Mouse (Mus musculus) hindbrain, embryonic 15.5 days (tissue): ENCODE results near the gene Arhgap22. TPM values are rescaled to one million over a fixed set of nuclear protein-coding genes. Genes with fewer than 3 reads are reported as not detected.

Experiments used
- ATAC-seq: fragments of 200-750 bp; cut with Nextera tagmentation; 2 replicates; pipeline ENCODE4 v1.8.0; 2017; ENCODE audit warnings: low read depth, moderate number of reproducible peaks, moderate TSS enrichment; ENCODE audit not compliant: low FRiP score
- H3K27ac ChIP-seq: fragments of 300-500 bp; sonication (generic); replicated peaks from 2 replicates; pipeline ENCODE4 v1.5.1; 2015; ENCODE audit warnings: mild to moderate bottlenecking, inconsistent platforms
- H3K27me3 ChIP-seq: fragments of 300-500 bp; sonication (generic); 2 replicates; pipeline ENCODE4 v1.6.1; 2015; ENCODE audit warnings: control low read depth, inconsistent platforms
- H3K36me3 ChIP-seq: fragments of 300-500 bp; sonication (generic); 2 replicates; pipeline ENCODE4 v1.6.1; 2015; ENCODE audit warnings: control low read depth, inconsistent platforms
- H3K4me1 ChIP-seq: fragments of 300-500 bp; sonication (generic); replicated peaks from 2 replicates; pipeline ENCODE4 v1.6.1; 2015; ENCODE audit warnings: control low read depth, inconsistent platforms
- H3K4me2 ChIP-seq: fragments of 300-500 bp; sonication (generic); 2 replicates; pipeline ENCODE4 v1.6.1; 2015; ENCODE audit warnings: moderate library complexity, mild to moderate bottlenecking, inconsistent platforms
- H3K4me3 ChIP-seq: fragments of 300-500 bp; sonication (generic); 2 replicates; pipeline ENCODE4 v1.5.1; 2015; ENCODE audit warnings: mild to moderate bottlenecking, inconsistent platforms
- H3K9ac ChIP-seq: fragments of 300-500 bp; sonication (generic); 2 replicates; pipeline ENCODE4 v1.6.1; 2015; ENCODE audit warnings: inconsistent platforms
- H3K9me3 ChIP-seq: fragments of 300-500 bp; sonication (generic); 2 replicates; pipeline ENCODE4 v1.6.1; 2016; ENCODE audit warnings: control low read depth, inconsistent platforms
- WGBS: fragments of 180-500 bp; shearing (Covaris S2); methylation state at CpG from one replicate; pipeline ENCODE4 v1.1.7; 2015; 5-methylcytosine and 5-hydroxymethylcytosine counted together
- polyA plus RNA-seq: library from polyadenylated mRNA; unstranded; fragments of >200 nt; fragmentation: Nextera tagmentation; extraction: Ambion mirVana; gene quantifications from 2 replicates; pipeline ENCODE4 v1.2.1, GENCODE M21; 2015

Gene Arhgap22
- polyA plus RNA-seq, 1 experiment from 2014 or later = 2.6 TPM

DNA sequence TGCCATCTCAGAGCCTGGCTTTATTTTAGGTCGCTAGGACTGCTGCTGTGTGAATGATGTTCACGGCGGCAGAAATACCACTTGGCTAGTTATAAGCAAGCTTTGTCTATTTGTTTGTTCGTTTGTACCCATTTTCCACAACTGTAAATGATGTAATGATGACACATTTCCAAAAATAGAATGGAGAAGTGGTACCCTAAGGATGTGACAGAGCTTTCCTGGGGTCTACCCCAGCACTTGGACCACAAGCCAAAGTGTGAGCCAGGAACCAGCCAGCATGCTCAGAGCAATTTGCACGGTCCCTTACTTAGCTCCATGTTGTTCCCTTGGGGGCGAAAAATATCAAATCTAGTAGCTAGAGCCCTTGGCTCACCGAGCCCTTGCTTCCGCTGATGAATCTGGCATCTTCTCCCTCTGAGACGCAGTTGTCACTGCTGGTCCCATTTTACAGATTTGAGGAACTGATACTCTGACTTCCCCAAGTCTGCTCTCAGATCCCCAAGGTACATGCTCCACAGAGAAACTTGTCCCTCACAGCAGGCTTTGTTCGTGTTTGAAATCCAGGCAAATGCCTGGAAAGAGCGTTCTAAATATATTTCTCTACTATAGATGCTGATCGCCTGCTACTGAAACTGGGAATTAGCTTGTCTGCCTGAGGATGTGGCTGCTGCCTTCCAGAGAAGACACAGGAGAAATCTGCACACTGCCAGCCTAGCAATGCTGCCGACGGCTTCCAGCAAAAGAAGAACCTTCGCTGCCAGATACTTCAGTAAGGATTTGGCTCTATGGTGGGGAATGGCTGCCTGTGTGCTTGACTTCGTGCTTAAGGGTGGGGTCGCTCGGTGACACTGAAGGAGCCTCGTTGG, 2.8 kb downstream of the Arhgap22 start:
- H3K27ac ChIP-seq = no peak overlapping the region
- H3K4me2 ChIP-seq = no peak overlapping the region
- H3K36me3 ChIP-seq = no peaks in the 10 kb centered on the region
- H3K9ac ChIP-seq = no peak overlapping the region
- H3K27me3 ChIP-seq = peaks cover 13% of the 10 kb centered on the region; the same call in 1 of the 2 replicates
- ATAC-seq = no peak
- 84% methylated on average over 19 of the region's 19 CpGs for WGBS
- H3K9me3 ChIP-seq = no peaks in the 10 kb centered on the region
- peaks cover 6% of the 10 kb centered on the region; the same call in 1 of the 2 replicates for H3K4me1 ChIP-seq
- H3K4me3 ChIP-seq = no peak overlapping the region

DNA sequence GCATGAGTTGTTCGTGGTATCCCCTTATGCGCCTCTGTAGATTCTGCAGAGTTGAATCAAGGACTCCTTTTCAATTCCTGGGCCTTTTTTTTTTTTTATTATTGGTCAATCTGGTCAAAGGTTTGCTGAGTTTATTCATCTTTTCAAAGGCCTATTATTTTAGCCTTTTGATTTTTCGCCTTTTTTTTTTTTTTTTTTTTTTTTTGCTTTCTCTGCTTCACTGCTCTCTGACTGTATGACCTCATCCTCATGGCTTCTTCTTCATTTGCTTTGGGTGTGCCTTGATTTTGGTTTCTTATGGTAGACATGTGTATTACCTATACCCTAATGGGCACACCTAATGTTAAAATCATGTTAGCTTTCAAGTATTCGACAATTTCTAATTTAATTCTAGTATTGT, 11.4 kb downstream of the Arhgap22 start:
- no peak overlapping the region for H3K27ac ChIP-seq
- no peak overlapping the region for H3K9ac ChIP-seq
- no peak overlapping the region for H3K4me3 ChIP-seq
- no peak overlapping the region for H3K4me2 ChIP-seq
- no peaks in the 10 kb centered on the region for H3K9me3 ChIP-seq
- 90% methylated on average over 4 of the region's 4 CpGs for WGBS
- no peaks in the 10 kb centered on the region for H3K4me1 ChIP-seq
- no peaks in the 10 kb centered on the region for H3K27me3 ChIP-seq
- no peaks in the 10 kb centered on the region for H3K36me3 ChIP-seq
- no peak for ATAC-seq

DNA sequence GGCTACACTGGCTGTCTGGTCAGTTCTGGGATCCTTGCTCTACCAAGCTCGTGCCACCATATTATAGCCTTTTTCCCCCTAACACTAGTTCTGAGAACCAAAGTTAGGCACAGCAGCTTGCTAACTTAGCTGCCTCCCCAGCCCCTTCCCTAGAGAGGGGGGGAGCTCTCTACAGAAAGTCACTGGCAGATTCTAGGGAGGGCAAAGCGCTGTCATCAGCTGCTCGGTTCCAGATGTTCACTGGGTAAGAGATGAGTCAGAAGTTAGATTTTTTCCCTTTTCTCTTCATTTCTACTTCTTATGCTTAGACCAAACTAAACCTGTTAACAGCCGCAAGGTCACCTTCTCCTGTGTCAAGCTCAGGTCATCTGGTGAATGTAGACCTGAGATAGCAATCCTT, 16.8 kb downstream of the Arhgap22 start:
- Histone ChIP-seq H3K36me3 (no peaks in the 10 kb centered on the region), H3K9ac (no peak overlapping the region), H3K27ac (no peak overlapping the region), H3K4me1 (no peaks in the 10 kb centered on the region), H3K4me3 (no peak overlapping the region), H3K9me3 (no peaks in the 10 kb centered on the region), H3K4me2 (no peak overlapping the region), H3K27me3 (no peaks in the 10 kb centered on the region)
- WGBS = 85% methylated on average over 4 of the region's 4 CpGs
- no peak for ATAC-seq

DNA sequence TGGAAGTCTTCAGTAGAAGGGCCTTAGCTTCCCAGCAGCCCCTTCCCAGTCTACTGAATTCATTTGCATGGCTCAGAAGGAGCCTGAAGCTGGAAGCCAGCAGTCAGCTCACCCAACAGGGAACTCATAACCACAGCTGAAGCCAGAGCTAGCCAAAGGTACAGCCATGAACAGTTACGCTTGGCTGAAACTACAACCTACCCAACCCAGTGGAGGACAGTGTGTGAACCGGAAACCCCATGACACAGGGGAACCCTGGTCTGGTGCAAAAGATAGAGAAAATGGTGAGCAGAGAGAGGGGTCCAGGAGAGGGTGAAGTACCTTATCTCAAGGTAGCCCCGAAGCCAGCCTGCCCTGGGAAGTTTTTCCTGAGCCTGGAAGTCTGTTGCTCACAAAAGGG, 17.5 kb downstream of the Arhgap22 start:
- Histone ChIP-seq H3K4me1 (no peaks in the 10 kb centered on the region), H3K4me2 (no peak overlapping the region), H3K4me3 (no peak overlapping the region), H3K36me3 (no peaks in the 10 kb centered on the region), H3K9me3 (no peaks in the 10 kb centered on the region), H3K27ac (no peak overlapping the region), H3K27me3 (no peaks in the 10 kb centered on the region), H3K9ac (no peak overlapping the region)
- WGBS = 89% methylated on average over 3 of the region's 3 CpGs
- ATAC-seq = no peak

DNA sequence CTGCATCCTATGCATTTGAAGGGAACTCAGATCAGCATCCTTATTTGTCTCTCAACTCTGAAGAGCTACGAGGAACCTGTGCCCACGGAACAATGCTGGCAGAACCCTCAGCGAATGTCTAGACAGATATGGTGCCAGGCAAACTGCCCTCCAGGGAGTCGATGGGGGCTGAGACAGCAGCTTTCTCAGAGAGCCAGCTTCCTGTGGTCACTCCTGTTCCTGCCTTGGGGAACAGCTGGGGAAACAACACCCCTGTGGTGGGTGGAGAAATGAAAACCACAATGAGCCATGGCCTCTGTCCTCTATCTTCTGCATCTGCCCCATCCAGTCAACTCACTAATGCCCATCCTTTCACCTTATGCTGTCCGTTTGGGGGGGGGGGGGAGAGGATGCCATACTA, 18.2 kb downstream of the Arhgap22 start:
- Histone ChIP-seq H3K27me3 (no peaks in the 10 kb centered on the region), H3K27ac (no peak overlapping the region), H3K36me3 (no peaks in the 10 kb centered on the region), H3K4me3 (no peak overlapping the region), H3K9ac (no peak overlapping the region), H3K4me1 (no peaks in the 10 kb centered on the region), H3K4me2 (no peak overlapping the region), H3K9me3 (no peaks in the 10 kb centered on the region)
- ATAC-seq = no peak
- 71% methylated on average over 5 of the region's 5 CpGs for WGBS

DNA sequence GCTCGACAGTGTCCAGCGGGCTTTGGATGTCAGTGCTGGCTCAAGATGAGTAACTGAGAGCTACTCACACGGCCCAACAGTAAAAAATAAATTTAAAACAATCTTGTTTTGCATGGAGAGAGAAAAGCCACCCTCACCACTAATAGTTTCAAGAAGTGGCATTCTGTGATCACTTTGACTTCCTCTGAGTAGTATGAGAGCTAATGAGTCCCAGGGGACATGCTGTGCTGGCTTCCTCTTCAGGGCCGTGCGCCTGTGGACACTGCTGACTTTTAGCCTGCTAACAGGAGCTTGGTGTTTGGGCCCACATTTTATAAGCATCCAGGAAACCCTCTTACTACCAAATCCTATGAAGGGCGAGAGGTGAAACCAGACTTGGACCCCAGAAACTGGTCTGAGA, 21.8 kb downstream of the Arhgap22 start:
- H3K9ac ChIP-seq = no peak overlapping the region
- no peak overlapping the region for H3K4me2 ChIP-seq
- H3K27ac ChIP-seq = no peak overlapping the region
- H3K9me3 ChIP-seq = no peaks in the 10 kb centered on the region
- H3K36me3 ChIP-seq = no peaks in the 10 kb centered on the region
- no peak for ATAC-seq
- WGBS = 81% methylated on average over 6 of the region's 6 CpGs
- H3K4me1 ChIP-seq = no peaks in the 10 kb centered on the region
- H3K27me3 ChIP-seq = no peaks in the 10 kb centered on the region
- no peak overlapping the region for H3K4me3 ChIP-seq

DNA sequence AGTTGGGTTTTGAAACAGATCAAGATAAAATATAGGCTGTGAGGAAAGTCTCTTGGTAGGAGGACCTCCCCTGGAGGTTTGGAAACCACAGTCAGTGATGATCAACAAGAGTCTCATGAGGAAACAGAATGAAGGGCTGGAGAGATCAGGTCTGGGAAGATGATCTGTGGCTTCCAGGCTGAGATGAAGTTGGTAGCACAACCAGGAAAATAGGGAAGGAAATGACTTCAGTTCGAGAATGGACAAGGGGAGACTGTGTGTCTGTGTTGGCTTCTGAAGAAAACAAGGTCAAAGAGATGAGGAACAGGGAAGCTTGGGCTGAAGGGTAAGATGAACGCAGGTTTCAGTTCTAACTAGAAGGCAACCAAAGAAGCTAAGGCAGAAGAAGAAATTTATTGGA, 26.6 kb downstream of the Arhgap22 start:
- Histone ChIP-seq H3K9ac (no peak overlapping the region), H3K27me3 (no peaks in the 10 kb centered on the region)
- WGBS = 88% methylated on average over 2 of the region's 2 CpGs

DNA sequence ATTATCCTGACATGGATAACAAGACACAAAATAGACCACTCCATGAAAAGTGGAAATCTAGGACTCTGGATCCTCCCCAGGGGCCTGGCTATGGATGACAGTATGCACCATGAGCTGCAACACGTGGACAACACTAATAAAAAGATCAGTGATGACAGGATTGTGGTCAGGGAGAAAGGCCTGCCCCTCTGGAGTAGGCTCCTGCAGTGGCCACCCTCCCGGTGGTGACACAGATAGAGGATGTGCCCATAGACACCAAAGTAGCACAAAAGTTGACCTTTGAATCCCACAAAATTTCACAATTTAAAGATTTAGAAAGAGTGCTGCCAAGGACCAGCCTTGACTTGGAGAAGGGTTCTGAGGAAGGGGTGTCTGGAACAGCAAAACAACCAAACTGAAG, 29.4 kb downstream of the Arhgap22 start:
- Histone ChIP-seq H3K9me3 (no peaks in the 10 kb centered on the region), H3K9ac (no peak overlapping the region), H3K4me1 (no peaks in the 10 kb centered on the region), H3K27me3 (no peaks in the 10 kb centered on the region), H3K4me2 (no peak overlapping the region), H3K36me3 (no peaks in the 10 kb centered on the region), H3K4me3 (no peak overlapping the region), H3K27ac (no peak overlapping the region)
- ATAC-seq = no peak
- 62% methylated on average over 2 of the region's 2 CpGs for WGBS

More for the DNA sequence above, 26.6 kb downstream of the Arhgap22 start:
- Histone ChIP-seq H3K9me3 (no peaks in the 10 kb centered on the region), H3K4me1 (no peaks in the 10 kb centered on the region), H3K36me3 (no peaks in the 10 kb centered on the region), H3K4me2 (no peak overlapping the region), H3K4me3 (no peak overlapping the region), H3K27ac (no peak overlapping the region)
- ATAC-seq = no peak

DNA sequence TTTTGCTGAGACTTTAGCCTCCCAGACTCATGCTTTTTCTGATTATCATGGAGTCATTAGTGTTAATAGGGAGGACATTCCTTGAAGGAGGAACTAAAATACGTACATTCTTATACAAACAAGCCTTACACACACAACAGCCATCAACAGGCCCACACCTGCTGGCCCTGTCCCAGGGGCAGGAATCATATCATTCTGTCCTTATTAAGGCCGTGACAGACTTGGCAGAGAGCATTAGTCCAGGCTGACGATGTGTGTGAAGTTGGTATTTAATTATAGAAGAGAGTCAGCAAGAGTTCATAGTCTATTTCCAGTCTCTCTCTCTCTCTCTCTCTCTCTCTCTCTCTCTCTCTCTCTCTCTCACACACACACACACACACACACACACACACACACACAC, 30.7 kb downstream of the Arhgap22 start:
- H3K27ac ChIP-seq = no peak overlapping the region
- H3K36me3 ChIP-seq = no peaks in the 10 kb centered on the region
- no peak overlapping the region for H3K9ac ChIP-seq
- H3K4me2 ChIP-seq = no peak overlapping the region
- H3K9me3 ChIP-seq = no peaks in the 10 kb centered on the region
- 56% methylated on average over 3 of the region's 3 CpGs for WGBS
- H3K4me3 ChIP-seq = no peak overlapping the region
- ATAC-seq = no peak
- H3K27me3 ChIP-seq = no peaks in the 10 kb centered on the region
- H3K4me1 ChIP-seq = no peaks in the 10 kb centered on the region

DNA sequence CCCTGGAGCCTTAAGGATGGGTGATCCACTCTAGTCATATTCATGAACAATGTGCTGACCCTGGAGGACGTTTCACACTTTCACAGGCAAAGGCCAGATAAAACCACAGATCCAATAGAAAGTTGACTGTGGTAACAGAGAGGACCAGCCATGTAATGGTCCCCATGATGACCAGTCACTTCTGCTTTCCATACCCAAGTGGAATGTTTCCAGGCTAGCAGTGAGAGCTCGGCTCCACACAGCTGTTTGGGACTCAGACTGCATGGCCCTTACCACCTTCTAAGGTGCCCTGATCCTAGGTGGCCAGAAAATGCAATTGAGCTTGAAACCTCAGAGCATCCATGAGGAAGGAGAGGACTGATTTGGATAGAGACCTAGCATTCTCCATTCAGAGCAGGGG, 31.1 kb downstream of the Arhgap22 start:
- H3K4me1 ChIP-seq = peaks cover under 1% of the 10 kb centered on the region; the same call in 1 of the 2 replicates
- ATAC-seq = no peak
- no peaks in the 10 kb centered on the region for H3K27me3 ChIP-seq
- 77% methylated on average over 2 of the region's 2 CpGs for WGBS
- H3K27ac ChIP-seq = no peak overlapping the region
- H3K36me3 ChIP-seq = no peaks in the 10 kb centered on the region
- no peak overlapping the region for H3K4me3 ChIP-seq
- no peak overlapping the region for H3K9ac ChIP-seq
- no peaks in the 10 kb centered on the region for H3K9me3 ChIP-seq
- H3K4me2 ChIP-seq = no peak overlapping the region

DNA sequence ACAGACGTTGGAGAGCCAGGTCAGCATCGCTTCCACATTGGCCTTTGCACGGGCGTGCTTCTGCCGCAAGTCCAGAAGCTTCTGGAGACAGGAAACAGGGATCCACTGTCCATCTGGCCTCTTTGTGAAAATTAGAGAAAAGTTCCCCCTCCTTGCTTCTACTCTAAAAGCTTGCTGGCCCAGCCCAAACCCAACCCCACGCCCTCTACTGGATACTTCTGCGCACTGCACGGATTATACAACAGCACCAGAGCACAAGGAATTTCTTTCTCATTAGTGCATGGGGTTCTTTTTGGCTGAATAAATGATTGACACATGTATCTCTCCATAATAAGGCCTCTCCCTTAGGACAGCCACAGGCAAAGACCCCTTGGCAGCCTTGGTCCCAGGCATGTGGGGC, 32.6 kb downstream of the Arhgap22 start:
- H3K4me3 ChIP-seq = no peak overlapping the region
- H3K9ac ChIP-seq = no peak overlapping the region
- no peaks in the 10 kb centered on the region for H3K36me3 ChIP-seq
- H3K9me3 ChIP-seq = no peaks in the 10 kb centered on the region
- H3K4me1 ChIP-seq = peaks cover 13% of the 10 kb centered on the region
- WGBS = 27% methylated on average over 8 of the region's 8 CpGs
- H3K4me2 ChIP-seq = no peak overlapping the region
- H3K27me3 ChIP-seq = 0 out of 2 replicates have a peak, but pooled peaks cover 4% of the 10 kb centered on the region
- no peak for ATAC-seq
- no peak overlapping the region for H3K27ac ChIP-seq

DNA sequence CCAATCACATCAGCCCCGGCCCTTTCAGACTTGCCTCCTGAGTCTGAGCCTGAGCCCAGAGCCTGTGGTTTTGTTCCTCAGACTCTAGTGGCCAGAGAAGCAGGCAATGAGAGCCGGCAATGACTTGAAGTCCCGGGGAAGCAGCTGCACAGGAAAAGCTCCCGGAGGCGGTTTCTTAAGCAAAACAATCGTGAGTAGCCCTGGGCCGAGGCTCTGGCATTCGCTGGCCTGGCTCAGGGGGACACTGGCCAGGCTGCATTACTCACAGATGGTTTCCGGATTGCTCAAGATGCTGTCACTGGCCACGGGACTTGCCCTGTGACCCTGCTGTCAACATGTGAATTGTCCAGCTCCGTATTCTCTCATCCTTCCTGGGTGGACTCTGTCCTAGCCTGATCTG, 33.8 kb downstream of the Arhgap22 start:
- Histone ChIP-seq H3K9me3 (no peaks in the 10 kb centered on the region), H3K27ac (no peak overlapping the region), H3K27me3 (peaks cover 4% of the 10 kb centered on the region; the same call in 1 of the 2 replicates), H3K4me1 (peaks cover 13% of the 10 kb centered on the region), H3K4me3 (no peak overlapping the region), H3K36me3 (no peaks in the 10 kb centered on the region), H3K4me2 (no peak overlapping the region), H3K9ac (no peak overlapping the region)
- ATAC-seq = no peak
- 33% methylated on average over 11 of the region's 11 CpGs for WGBS

DNA sequence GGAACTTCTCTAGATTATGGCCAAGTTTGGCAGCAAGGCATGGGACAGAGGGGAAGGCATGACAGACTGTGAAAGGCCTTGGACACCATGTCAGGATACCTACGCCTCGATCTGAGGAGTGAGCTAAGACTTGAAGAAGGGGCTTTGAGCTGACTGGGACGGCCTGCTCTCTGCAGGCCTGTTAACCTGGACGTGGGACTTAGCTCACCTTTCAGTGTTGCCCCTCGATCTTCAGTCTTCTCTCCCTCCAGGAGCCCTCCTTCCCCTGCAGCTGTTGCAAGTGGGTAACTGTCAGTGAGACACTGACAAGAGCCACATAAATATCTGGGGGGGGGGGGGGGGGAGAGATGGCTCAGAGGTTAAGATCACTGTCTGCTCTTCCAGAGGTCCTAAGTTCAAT, 34.9 kb downstream of the Arhgap22 start:
- no peaks in the 10 kb centered on the region for H3K36me3 ChIP-seq
- no peak overlapping the region for H3K4me2 ChIP-seq
- ATAC-seq = no peak
- 77% methylated on average over 5 of the region's 5 CpGs for WGBS
- no peak overlapping the region for H3K9ac ChIP-seq
- H3K9me3 ChIP-seq = no peaks in the 10 kb centered on the region
- no peak overlapping the region for H3K27ac ChIP-seq
- H3K4me3 ChIP-seq = no peak overlapping the region
- peaks cover 13% of the 10 kb centered on the region for H3K4me1 ChIP-seq
- H3K27me3 ChIP-seq = peaks cover 4% of the 10 kb centered on the region; the same call in 1 of the 2 replicates
